Mouse (Mus musculus) myocyte (in vitro differentiated cells): ENCODE measurements at regions not wholly inside any gene's neighbourhood (a gene's known extent, or its start where the extent isn't known, plus 50 kb on each side); places are given as distances from the start of the nearest gene placed in this dataset.

Source experiments
- CEBPB ChIP-seq: IDR thresholded peaks from 2 replicates; pipeline ENCODE4 v1.6.1; 2011; ENCODE audit warnings: mild to moderate bottlenecking, moderate library complexity; ENCODE audit not compliant: poor library complexity, insufficient read depth, severe bottlenecking
- E2F4 ChIP-seq: IDR thresholded peaks from one replicate; pipeline ENCODE4 v1.6.1; 2011; ENCODE audit warnings: mild to moderate bottlenecking, control low read depth, moderate library complexity; ENCODE audit not compliant: insufficient read depth
- POLR2A ChIP-seq: IDR thresholded peaks from one replicate; pipeline ENCODE4 v1.6.1; 2011; ENCODE audit warnings: low read depth, mild to moderate bottlenecking, control low read depth, moderate library complexity; ENCODE audit not compliant: insufficient read length
- POLR2AphosphoS2 ChIP-seq: IDR thresholded peaks from one replicate; pipeline ENCODE4 v1.6.1; 2011; ENCODE audit warnings: low read depth, control low read depth; ENCODE audit not compliant: insufficient read length
- SRF ChIP-seq: IDR thresholded peaks from one replicate; pipeline ENCODE4 v1.6.1; 2011; ENCODE audit warnings: low read depth; ENCODE audit not compliant: control insufficient read depth, insufficient read length
- TCF12 ChIP-seq: IDR thresholded peaks from one replicate; pipeline ENCODE4 v1.6.1; 2011; ENCODE audit warnings: mild to moderate bottlenecking, control low read depth; ENCODE audit not compliant: poor library complexity, insufficient read depth, severe bottlenecking

DNA sequence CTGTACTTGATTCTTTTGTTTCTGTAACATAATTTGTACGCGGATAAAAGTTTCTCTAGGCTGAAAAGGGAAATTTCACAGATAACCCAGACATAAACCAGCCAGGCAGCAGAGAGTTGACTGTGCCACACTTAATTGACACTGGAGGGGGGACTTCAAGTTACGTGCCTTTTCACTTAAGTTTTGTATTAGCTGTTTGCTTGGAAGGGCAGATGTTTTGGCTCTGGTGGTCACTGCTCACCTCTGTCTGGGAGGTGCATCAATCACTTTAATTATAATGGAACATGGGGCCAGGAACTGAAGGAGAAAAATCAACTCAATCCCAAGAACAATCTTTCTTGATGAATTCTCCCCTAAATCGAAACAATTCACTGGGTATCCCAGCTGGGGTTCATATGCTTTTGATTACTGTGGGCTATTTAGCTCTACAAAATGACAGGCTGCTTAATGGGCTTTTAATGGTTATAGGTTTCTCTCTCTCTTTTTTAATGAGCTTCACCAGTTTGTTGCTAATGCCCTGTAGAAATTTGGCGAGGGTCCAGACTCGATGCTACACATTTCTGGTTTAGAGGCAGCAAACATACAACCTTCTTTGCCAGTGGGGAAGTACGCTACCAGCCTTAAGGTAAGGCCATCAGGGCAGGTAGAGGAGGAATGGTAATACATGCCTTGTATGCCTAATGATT, 193.1 kb downstream of the C1d start:
- TF ChIP-seq POLR2A (no peak), SRF (no peak), CEBPB (no peak), POLR2AphosphoS2 (no peak), E2F4 (no peak), TCF12 (no peak)
